Comparison of ENCODE assay signal across 8 mouse cellular contexts in the genomic region with DNA sequence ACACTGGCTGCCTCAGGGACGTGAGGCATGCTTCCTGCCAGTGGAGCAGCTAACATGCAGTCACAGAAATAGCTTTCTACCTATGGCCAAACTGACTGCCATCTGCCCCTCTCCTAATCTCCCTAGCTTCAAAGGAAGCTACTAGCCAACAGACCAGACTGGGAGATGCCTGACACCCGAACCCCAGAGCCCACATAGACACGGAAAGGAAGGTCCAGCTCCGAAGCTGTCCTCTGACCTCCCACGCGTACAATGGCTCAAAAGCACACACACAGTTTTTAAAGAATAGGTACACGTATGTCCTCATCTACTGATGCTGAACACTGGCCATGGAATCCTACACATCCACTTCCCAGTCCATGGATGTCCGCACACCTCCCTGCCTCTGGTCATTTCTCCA. TPM values are rescaled to one million over a fixed set of nuclear protein-coding genes. Genes with fewer than 3 reads are reported as not detected.
A peak's percentile ranks its signal among the peaks of the same experiment; 100 is the strongest.
DNase-seq lines count a peak whose midpoint lies in the region; ATAC-seq and TF ChIP-seq lines count a peak whose summit lies in the region.

No protein-coding gene starts in this region.

- 60% methylated on average over 8 of the region's 8 CpGs for WGBS in lung, embryonic 15.5 days
- WGBS in lung, adult 2 months: 80% methylated on average over 8 of the region's 8 CpGs
- 80% methylated on average over 8 of the region's 8 CpGs for WGBS in hindbrain, embryonic 14.5 days
- 67% methylated on average over 8 of the region's 8 CpGs for WGBS in neural tube, embryonic 13.5 days

- peaks cover 25% of the 10 kb centered on the region for H3K4me1 ChIP-seq in lung, embryonic 15.5 days
- H3K4me1 ChIP-seq in lung, adult 2 months (ENCODE audit: control insufficient read depth, insufficient read depth, low read length): peaks cover 8% of the 10 kb centered on the region; the same call in 1 of the 2 replicates
- H3K4me1 ChIP-seq in hindbrain, embryonic 14.5 days (replicated peaks; ENCODE audit: control insufficient read depth, insufficient read depth, low read length): peaks cover 11% of the 10 kb centered on the region; the same call in 1 of the 2 replicates
- H3K4me1 ChIP-seq in neural tube, embryonic 13.5 days (replicated peaks): peaks cover 31% of the 10 kb centered on the region

- peak overlapping the region; percentile 90 for H3K4me3 ChIP-seq in lung, embryonic 15.5 days
- no peak overlapping the region for H3K4me3 ChIP-seq in lung, adult 2 months (replicated peaks; ENCODE audit: extremely low read depth, low read depth, low read length)
- H3K4me3 ChIP-seq in hindbrain, embryonic 14.5 days (replicated peaks; ENCODE audit: low read length): no peak overlapping the region
- no peak overlapping the region for H3K4me3 ChIP-seq in neural tube, embryonic 13.5 days

- TF ChIP-seq CTCF in lung, adult 2 months (IDR thresholded peaks at IDR 0.05; ENCODE audit: insufficient read depth, low read length): no peak

- peak overlapping the region; percentile 75 for H3K4me2 ChIP-seq in lung, embryonic 15.5 days
- H3K4me2 ChIP-seq in hindbrain, embryonic 14.5 days (replicated peaks): peak overlapping the region; percentile 97; the same call in 1 of the 2 replicates
- H3K4me2 ChIP-seq in neural tube, embryonic 13.5 days: peak overlapping the region; percentile 96

- ATAC-seq in lung, embryonic 15.5 days (ENCODE audit: borderline replicate concordance, extremely low read depth, low FRiP score, low TSS enrichment): no peak
- ATAC-seq in hindbrain, embryonic 14.5 days (ENCODE audit: low FRiP score): no peak
- ATAC-seq in neural tube, embryonic 13.5 days (ENCODE audit: low read depth): no peak
- no peak for ATAC-seq in megakaryocyte progenitor cell, adult 5-6 weeks (replicated peaks; ENCODE audit: poor library complexity)

- no peaks in the 10 kb centered on the region for H3K9me3 ChIP-seq in lung, embryonic 15.5 days
- H3K9me3 ChIP-seq in hindbrain, embryonic 14.5 days (ENCODE audit: control insufficient read depth, low read length): no peaks in the 10 kb centered on the region
- H3K9me3 ChIP-seq in neural tube, embryonic 13.5 days: no peaks in the 10 kb centered on the region

- no peak overlapping the region for H3K27ac ChIP-seq in lung, embryonic 15.5 days
- H3K27ac ChIP-seq in hindbrain, embryonic 14.5 days: no peak overlapping the region
- H3K27ac ChIP-seq in neural tube, embryonic 13.5 days (replicated peaks): no peak overlapping the region

- no peak for TF ChIP-seq POLR2A in lung, adult 2 months (IDR thresholded peaks at IDR 0.05; ENCODE audit: borderline replicate concordance, extremely low read depth, low read depth, low read length)

- H3K9ac ChIP-seq in lung, embryonic 15.5 days: no peak overlapping the region
- no peak overlapping the region for H3K9ac ChIP-seq in hindbrain, embryonic 14.5 days
- no peak overlapping the region for H3K9ac ChIP-seq in neural tube, embryonic 13.5 days

- DNase-seq in lung, adult 2 months: no peak
- DNase-seq in cerebellum, postnatal 36 days: peak; percentile 47 to 57
- DNase-seq in hindbrain, embryonic 14.5 days (ENCODE audit: low spot score): no peak
- no peak for DNase-seq in ovary, adult 18-20 months (ENCODE audit: low spot score)
- DNase-seq in B cell, adult 2 months: no peak

- no peaks in the 10 kb centered on the region for H3K27me3 ChIP-seq in lung, embryonic 15.5 days
- H3K27me3 ChIP-seq in hindbrain, embryonic 14.5 days (ENCODE audit: control insufficient read depth, insufficient read depth, low read length): peaks cover 9% of the 10 kb centered on the region; the same call in 1 of the 2 replicates
- peaks cover 63% of the 10 kb centered on the region for H3K27me3 ChIP-seq in neural tube, embryonic 13.5 days

- H3K36me3 ChIP-seq in lung, embryonic 15.5 days: no peaks in the 10 kb centered on the region
- no peaks in the 10 kb centered on the region for H3K36me3 ChIP-seq in hindbrain, embryonic 14.5 days (replicated peaks; ENCODE audit: control insufficient read depth, insufficient read depth)
- no peaks in the 10 kb centered on the region for H3K36me3 ChIP-seq in neural tube, embryonic 13.5 days

RNA-seq across cellular contexts. Expression of a gene that starts 2.0 kb away (rescaled TPM):
- 23.0 and 23.8 TPM in 2 replicates for polyA plus RNA-seq in lung, embryonic 15.5 days (2015; fragmentation: Nextera tagmentation; extraction: Ambion mirVana)
- polyA plus RNA-seq in lung, adult 2 months (2012; rRNA removed): 9.8 and 11.2 TPM in 2 replicates
- 5.1 and 5.4 TPM in 2 replicates for polyA plus RNA-seq in hindbrain, embryonic 14.5 days (2014; fragmentation: Nextera tagmentation; extraction: Ambion mirVana)
- 7.0 and 8.9 TPM in 2 replicates for polyA plus RNA-seq in neural tube, embryonic 13.5 days (2015; fragmentation: Nextera tagmentation; extraction: Ambion mirVana)
- total RNA-seq in megakaryocyte progenitor cell, adult 5-6 weeks (2015): 6.0 and 6.6 TPM in 2 replicates
- total RNA-seq in megakaryocyte progenitor cell, adult 5-6 weeks (2017): 12.2 and 16.8 TPM in 2 replicates

RNA-seq across cellular contexts. Expression of a gene that starts 33.4 kb away (rescaled TPM):
- 18.0 and 19.5 TPM in 2 replicates for polyA plus RNA-seq in lung, embryonic 15.5 days (2015; fragmentation: Nextera tagmentation; extraction: Ambion mirVana)
- 7.2 and 7.7 TPM in 2 replicates for polyA plus RNA-seq in lung, adult 2 months (2012; rRNA removed)
- 27.3 and 29.4 TPM in 2 replicates for polyA plus RNA-seq in hindbrain, embryonic 14.5 days (2014; fragmentation: Nextera tagmentation; extraction: Ambion mirVana)
- 29.8 and 30.4 TPM in 2 replicates for polyA plus RNA-seq in neural tube, embryonic 13.5 days (2015; fragmentation: Nextera tagmentation; extraction: Ambion mirVana)
- 19.4 and 22.6 TPM in 2 replicates for total RNA-seq in megakaryocyte progenitor cell, adult 5-6 weeks (2015)
- total RNA-seq in megakaryocyte progenitor cell, adult 5-6 weeks (2017): 23.2 and 31.2 TPM in 2 replicates

Comparison
In these comparisons a context has a peak if more than half of its experiments do, and no peak if none do; other contexts are left out.
1. DNase-seq: peak in cerebellum, postnatal 36 days (2 of 2); none in lung, adult 2 months (single experiment), hindbrain, embryonic 14.5 days (single experiment), ovary, adult 18-20 months (single experiment) and B cell, adult 2 months (0 of 2).
2. Peak in every context shown above with its lines, with median percentiles within 50 percentile points of each other: H3K4me2 ChIP-seq.